Mouse (Mus musculus): Measurements from ENCODE around the gene Selenom. TPM values are rescaled to one million over a fixed set of nuclear protein-coding genes. Genes with fewer than 3 reads are reported as not detected.

Selenom gene
- polyA plus RNA-seq (2014; fragmentation: Nextera tagmentation; extraction: Ambion mirVana), result 98.1 and 127 TPM in 2 replicates

- peaks cover 9% of the 10 kb centered on the region for H3K27me3 ChIP-seq (ENCODE audit: control insufficient read depth, insufficient read depth, low read length)
- peak; percentile 70 for ATAC-seq (ENCODE audit: low read depth)
- H3K4me1 ChIP-seq (ENCODE audit: control insufficient read depth, insufficient read depth, low read length), result peaks cover 19% of the 10 kb centered on the region; the same call in 1 of the 2 replicates
- H3K9me3 ChIP-seq (ENCODE audit: control insufficient read depth, low read length), result no peaks in the 10 kb centered on the region
- H3K4me2 ChIP-seq (ENCODE audit: low read depth, low read length), result peak within 1 kb of the TSS; percentile 54
- H3K27ac ChIP-seq (ENCODE audit: low read depth, low read length), result no peak within 1 kb of the TSS; the same call in 1 of the 2 replicates
- H3K9ac ChIP-seq (replicated peaks; ENCODE audit: low read depth, low read length), result peak within 1 kb of the TSS; percentile 48
- WGBS, result under 1% methylated on average over 26 of the region's 26 CpGs
- peak within 1 kb of the TSS; percentile 41 for H3K4me3 ChIP-seq (ENCODE audit: low read depth, low read length)
- no peaks in the 10 kb centered on the region for H3K36me3 ChIP-seq (ENCODE audit: control insufficient read depth, insufficient read depth, low read length)
These were observed at the start of gene Selenom for GRCm38 (mm10) chr11:3514529-3515054. Gene Selenom (plus strand): TSS chr11:3514684.

DNA sequence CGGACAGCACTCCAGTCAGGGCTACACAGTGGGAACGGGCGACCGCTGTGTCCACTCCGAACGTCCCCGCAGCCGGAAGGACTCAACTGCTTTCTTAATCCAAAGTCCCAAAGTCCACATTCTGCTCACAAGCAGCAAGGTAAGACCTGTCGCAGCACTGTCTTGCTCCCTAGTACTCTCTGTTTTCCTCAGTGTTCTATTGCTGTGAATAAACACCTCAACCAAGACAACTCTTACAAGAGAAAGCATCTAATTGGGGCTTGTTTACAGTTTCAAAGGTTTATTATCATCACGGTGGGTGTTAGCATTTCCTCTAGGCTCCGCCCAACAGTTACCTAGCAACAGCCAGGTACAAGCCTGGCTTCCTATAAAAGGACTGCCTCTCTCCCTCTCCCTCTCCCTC lies 43.0 kb upstream of the Selenom start:
- Histone ChIP-seq H3K36me3 (ENCODE audit: control insufficient read depth, insufficient read depth, low read length) (no peaks in the 10 kb centered on the region), H3K27ac (ENCODE audit: low read depth, low read length) (no peak overlapping the region), H3K4me2 (ENCODE audit: low read depth, low read length) (no peak overlapping the region), H3K4me1 (ENCODE audit: control insufficient read depth, insufficient read depth, low read length) (no peaks in the 10 kb centered on the region), H3K9ac (replicated peaks; ENCODE audit: low read depth, low read length) (no peak overlapping the region), H3K27me3 (ENCODE audit: control insufficient read depth, insufficient read depth, low read length) (no peaks in the 10 kb centered on the region), H3K9me3 (ENCODE audit: control insufficient read depth, low read length) (no peaks in the 10 kb centered on the region), H3K4me3 (ENCODE audit: low read depth, low read length) (no peak overlapping the region)
- ATAC-seq (ENCODE audit: low read depth), result no peak
- WGBS, result 24% methylated on average over 11 of the region's 11 CpGs

DNA sequence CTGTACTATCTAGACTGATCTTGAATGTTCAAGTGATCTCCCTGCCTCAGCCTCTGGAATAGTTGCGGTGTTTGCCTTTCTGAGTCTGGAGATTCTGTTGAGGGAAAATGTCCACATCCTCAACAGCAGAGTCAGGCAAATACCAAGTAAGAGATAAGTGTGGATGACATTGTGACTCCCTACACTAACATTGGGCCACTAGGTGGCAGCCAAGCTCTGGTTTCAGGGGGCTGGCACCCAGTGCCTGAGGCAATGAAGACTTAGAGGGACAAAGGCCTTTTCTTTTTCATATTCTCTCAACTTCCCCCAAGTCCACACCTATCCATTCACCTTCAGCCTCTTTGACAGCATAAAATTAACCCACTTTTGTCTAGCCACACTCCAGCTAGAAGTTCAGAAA lies 42.0 kb upstream of the Selenom start:
- H3K4me2 ChIP-seq (ENCODE audit: low read depth, low read length), result no peak overlapping the region
- H3K36me3 ChIP-seq (ENCODE audit: control insufficient read depth, insufficient read depth, low read length), result no peaks in the 10 kb centered on the region
- H3K4me3 ChIP-seq (ENCODE audit: low read depth, low read length), result no peak overlapping the region
- H3K27ac ChIP-seq (ENCODE audit: low read depth, low read length), result no peak overlapping the region
- H3K27me3 ChIP-seq (ENCODE audit: control insufficient read depth, insufficient read depth, low read length), result no peaks in the 10 kb centered on the region
- no peak overlapping the region for H3K9ac ChIP-seq (replicated peaks; ENCODE audit: low read depth, low read length)
- peak; percentile 84 for ATAC-seq (ENCODE audit: low read depth)
- H3K4me1 ChIP-seq (ENCODE audit: control insufficient read depth, insufficient read depth, low read length), result no peaks in the 10 kb centered on the region
- WGBS, result 38% methylated on average over 1 of the region's 1 CpGs
- no peaks in the 10 kb centered on the region for H3K9me3 ChIP-seq (ENCODE audit: control insufficient read depth, low read length)

DNA sequence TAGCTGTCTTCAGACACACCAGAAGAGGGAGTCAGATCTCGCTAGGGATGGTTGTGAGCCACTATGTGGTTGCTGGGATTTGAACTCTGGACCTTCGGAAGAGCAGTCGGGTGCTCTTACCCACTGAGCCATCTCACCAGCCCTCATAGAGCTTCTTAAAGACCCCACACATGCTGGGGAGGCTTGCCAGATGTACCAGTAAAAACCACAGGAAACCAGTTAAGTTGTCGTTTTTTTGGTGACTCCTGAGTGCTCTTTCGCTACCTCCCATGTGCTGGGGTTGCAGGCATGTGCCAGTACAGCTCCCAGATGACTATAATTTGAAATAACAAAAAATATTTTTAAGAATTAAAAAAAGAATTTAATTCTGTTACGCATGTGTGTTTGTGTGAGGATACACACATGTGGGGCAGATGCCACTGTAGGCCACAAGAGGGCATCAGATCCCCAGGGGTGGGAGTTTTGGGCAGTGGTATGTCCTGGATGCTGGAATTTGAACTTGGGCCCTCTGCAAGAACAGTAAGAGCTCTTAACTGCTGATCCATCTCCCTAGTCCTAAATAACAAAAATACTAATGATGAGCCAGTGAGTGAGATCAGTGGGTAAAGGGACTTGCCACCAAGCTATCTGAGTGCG lies 39.9 kb upstream of the Selenom start:
- H3K4me3 ChIP-seq (ENCODE audit: low read depth, low read length), result no peak overlapping the region
- no peak overlapping the region for H3K9ac ChIP-seq (replicated peaks; ENCODE audit: low read depth, low read length)
- no peak for ATAC-seq (ENCODE audit: low read depth)
- no peaks in the 10 kb centered on the region for H3K27me3 ChIP-seq (ENCODE audit: control insufficient read depth, insufficient read depth, low read length)
- no peak overlapping the region for H3K4me2 ChIP-seq (ENCODE audit: low read depth, low read length)
- no peaks in the 10 kb centered on the region for H3K4me1 ChIP-seq (ENCODE audit: control insufficient read depth, insufficient read depth, low read length)
- H3K9me3 ChIP-seq (ENCODE audit: control insufficient read depth, low read length), result no peaks in the 10 kb centered on the region
- H3K36me3 ChIP-seq (ENCODE audit: control insufficient read depth, insufficient read depth, low read length), result no peaks in the 10 kb centered on the region
- 94% methylated on average over 7 of the region's 7 CpGs for WGBS
- no peak overlapping the region for H3K27ac ChIP-seq (ENCODE audit: low read depth, low read length)

GRCm38 (mm10) chr11:3475489-3475888 lies 39.0 kb upstream of the Selenom start:
- no peaks in the 10 kb centered on the region for H3K9me3 ChIP-seq (ENCODE audit: control insufficient read depth, low read length)

GRCm38 (mm10) chr11:3483980-3484642 lies 30.4 kb upstream of the Selenom start:
- no peaks in the 10 kb centered on the region for H3K36me3 ChIP-seq (ENCODE audit: control insufficient read depth, insufficient read depth, low read length)
- peak; percentile 70; the same call in 1 of the 2 replicates for ATAC-seq (ENCODE audit: low read depth)
- no peak overlapping the region for H3K4me2 ChIP-seq (ENCODE audit: low read depth, low read length)
- H3K27me3 ChIP-seq (ENCODE audit: control insufficient read depth, insufficient read depth, low read length), result no peaks in the 10 kb centered on the region
- 38% methylated on average over 11 of the region's 11 CpGs for WGBS
- no peaks in the 10 kb centered on the region for H3K4me1 ChIP-seq (ENCODE audit: control insufficient read depth, insufficient read depth, low read length)
- no peak overlapping the region for H3K27ac ChIP-seq (ENCODE audit: low read depth, low read length)
- H3K4me3 ChIP-seq (ENCODE audit: low read depth, low read length), result no peak overlapping the region
- H3K9ac ChIP-seq (replicated peaks; ENCODE audit: low read depth, low read length), result no peak overlapping the region
- no peaks in the 10 kb centered on the region for H3K9me3 ChIP-seq (ENCODE audit: control insufficient read depth, low read length)

More at GRCm38 (mm10) chr11:3475489-3475888, 39.0 kb upstream of the Selenom start:
- Histone ChIP-seq H3K4me1 (ENCODE audit: control insufficient read depth, insufficient read depth, low read length) (no peaks in the 10 kb centered on the region), H3K4me2 (ENCODE audit: low read depth, low read length) (no peak overlapping the region), H3K4me3 (ENCODE audit: low read depth, low read length) (no peak overlapping the region), H3K9ac (replicated peaks; ENCODE audit: low read depth, low read length) (no peak overlapping the region), H3K27me3 (ENCODE audit: control insufficient read depth, insufficient read depth, low read length) (no peaks in the 10 kb centered on the region), H3K27ac (ENCODE audit: low read depth, low read length) (no peak overlapping the region), H3K36me3 (ENCODE audit: control insufficient read depth, insufficient read depth, low read length) (no peaks in the 10 kb centered on the region)
- no peak for ATAC-seq (ENCODE audit: low read depth)

DNA sequence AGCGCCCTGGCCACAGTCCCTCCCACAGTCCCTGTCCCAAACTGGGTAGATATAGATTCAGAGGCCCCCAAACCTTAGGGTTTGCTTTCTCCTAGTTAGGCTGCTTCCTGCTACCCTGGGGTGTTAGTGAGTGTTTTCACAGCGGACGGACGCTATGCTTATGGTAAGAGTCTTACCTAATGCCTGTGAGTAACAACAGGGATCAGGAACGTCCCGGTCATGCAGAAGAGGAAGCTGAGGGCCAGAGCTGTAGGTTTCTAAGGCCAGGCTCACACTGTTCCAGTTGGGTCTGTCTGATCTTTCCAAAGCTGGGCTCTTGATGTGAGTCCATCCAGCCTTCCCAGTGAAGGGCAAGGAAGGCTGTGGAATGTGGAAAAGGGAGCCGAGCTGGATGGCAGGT lies 28.1 kb upstream of the Selenom start:
- no peaks in the 10 kb centered on the region for H3K4me1 ChIP-seq (ENCODE audit: control insufficient read depth, insufficient read depth, low read length)
- H3K4me2 ChIP-seq (ENCODE audit: low read depth, low read length), result no peak overlapping the region
- H3K27me3 ChIP-seq (ENCODE audit: control insufficient read depth, insufficient read depth, low read length), result no peaks in the 10 kb centered on the region
- H3K9me3 ChIP-seq (ENCODE audit: control insufficient read depth, low read length), result no peaks in the 10 kb centered on the region
- no peak overlapping the region for H3K4me3 ChIP-seq (ENCODE audit: low read depth, low read length)
- 74% methylated on average over 7 of the region's 7 CpGs for WGBS
- no peak overlapping the region for H3K9ac ChIP-seq (replicated peaks; ENCODE audit: low read depth, low read length)
- no peaks in the 10 kb centered on the region for H3K36me3 ChIP-seq (ENCODE audit: control insufficient read depth, insufficient read depth, low read length)
- H3K27ac ChIP-seq (ENCODE audit: low read depth, low read length), result no peak overlapping the region
- ATAC-seq (ENCODE audit: low read depth), result no peak

DNA sequence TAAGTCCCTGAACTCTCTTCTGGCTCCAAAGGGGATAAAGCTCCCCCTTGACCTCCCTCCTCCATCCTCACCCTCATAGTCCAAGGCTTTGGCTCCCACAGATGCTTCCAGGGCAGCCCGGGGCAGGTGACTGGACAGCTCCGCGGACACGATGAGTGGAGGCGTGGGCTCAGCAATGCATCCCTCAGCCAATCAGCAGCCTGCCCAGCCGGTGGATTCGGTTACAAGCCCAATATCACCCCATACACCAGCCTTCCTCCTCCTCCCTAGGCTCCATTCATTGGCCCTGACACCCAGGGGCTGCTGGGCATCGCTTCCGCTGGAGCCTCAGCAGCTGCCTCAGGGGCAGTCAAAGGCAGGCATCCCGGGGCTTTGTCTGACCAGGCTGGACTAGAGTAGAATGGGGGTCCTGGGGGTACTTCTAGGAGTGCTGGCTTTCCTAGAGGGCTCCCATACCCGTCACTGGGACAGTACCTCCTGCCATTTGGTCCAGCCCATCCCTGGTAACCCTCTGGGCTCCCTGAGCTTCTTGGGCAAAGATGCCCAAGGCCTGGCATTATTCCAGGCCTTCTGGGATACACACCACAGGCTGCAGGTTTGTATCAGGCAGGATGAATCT lies 26.4 kb upstream of the Selenom start, which contains the start of gene Pla2g3:
Gene Pla2g3 (plus strand): TSS at position 333 of the 619 bp plus-strand sequence.
- Histone ChIP-seq H3K4me3 (ENCODE audit: low read depth, low read length) (no peak within 1 kb of the TSS), H3K9ac (replicated peaks; ENCODE audit: low read depth, low read length) (peak within 1 kb of the TSS; percentile 34; the same call in 1 of the 2 replicates), H3K27me3 (ENCODE audit: control insufficient read depth, insufficient read depth, low read length) (no peaks in the 10 kb centered on the region), H3K27ac (ENCODE audit: low read depth, low read length) (no peak within 1 kb of the TSS), H3K4me1 (ENCODE audit: control insufficient read depth, insufficient read depth, low read length) (no peaks in the 10 kb centered on the region), H3K36me3 (ENCODE audit: control insufficient read depth, insufficient read depth, low read length) (no peaks in the 10 kb centered on the region), H3K9me3 (ENCODE audit: control insufficient read depth, low read length) (no peaks in the 10 kb centered on the region), H3K4me2 (ENCODE audit: low read depth, low read length) (no peak within 1 kb of the TSS)
- no peak for ATAC-seq (ENCODE audit: low read depth)
- WGBS, result 23% methylated on average over 11 of the region's 11 CpGs

- Histone ChIP-seq H3K27ac (ENCODE audit: low read depth, low read length) (no peak overlapping the region), H3K4me3 (ENCODE audit: low read depth, low read length) (no peak overlapping the region), H3K4me2 (ENCODE audit: low read depth, low read length) (no peak overlapping the region), H3K36me3 (ENCODE audit: control insufficient read depth, insufficient read depth, low read length) (no peaks in the 10 kb centered on the region), H3K9me3 (ENCODE audit: control insufficient read depth, low read length) (no peaks in the 10 kb centered on the region), H3K4me1 (ENCODE audit: control insufficient read depth, insufficient read depth, low read length) (no peaks in the 10 kb centered on the region), H3K9ac (replicated peaks; ENCODE audit: low read depth, low read length) (no peak overlapping the region), H3K27me3 (ENCODE audit: control insufficient read depth, insufficient read depth, low read length) (no peaks in the 10 kb centered on the region)
- 85% methylated on average over 5 of the region's 5 CpGs for WGBS
- no peak for ATAC-seq (ENCODE audit: low read depth)
These were observed 25.4 kb upstream of the Selenom start for GRCm38 (mm10) chr11:3489036-3489435.
